Mouse (Mus musculus): ENCODE measurements around the gene Adra1d. TPM values are rescaled to one million over a fixed set of nuclear protein-coding genes. Genes with fewer than 3 reads are reported as not detected.
A peak's percentile ranks its signal among the peaks of the same experiment; 100 is the strongest.

Gene Adra1d
- polyA plus RNA-seq (2015; fragmentation: Nextera tagmentation; extraction: Ambion mirVana) = 1.8 and 2.0 TPM in 2 replicates

DNA sequence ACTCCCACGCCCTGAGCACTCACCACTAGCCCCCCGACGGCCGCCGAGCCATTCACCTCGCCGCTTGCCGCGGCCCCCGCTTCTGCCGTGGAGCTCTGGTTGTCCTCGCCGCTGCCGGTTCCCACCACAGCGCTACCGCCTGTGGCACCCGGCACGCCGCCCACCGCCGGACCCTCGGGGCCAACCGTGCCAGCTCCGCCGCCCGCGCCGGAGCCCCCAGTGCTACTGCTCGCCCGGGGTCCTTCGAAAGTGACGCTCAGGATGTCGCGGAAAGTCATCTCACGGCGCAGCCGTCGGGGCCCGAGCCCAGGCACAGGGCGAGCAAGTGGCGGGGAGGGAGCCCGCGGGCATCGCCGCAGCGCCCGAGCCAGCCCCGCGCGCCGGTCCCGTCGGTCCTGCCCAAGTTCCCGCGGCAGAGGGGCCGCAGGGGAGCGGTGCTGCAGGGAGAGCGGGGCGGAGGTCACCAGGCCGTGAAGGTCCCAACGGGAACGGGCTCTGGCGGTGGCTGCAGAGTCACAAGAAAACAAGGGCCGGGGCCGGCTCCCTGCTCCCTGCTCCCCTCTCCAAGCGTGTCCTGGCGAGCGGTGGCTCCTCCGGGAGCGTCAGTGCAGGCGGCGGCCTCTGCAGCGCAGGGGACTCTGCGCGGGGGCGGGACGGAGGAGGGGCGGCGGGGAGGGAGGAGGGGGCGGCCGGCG, at the start of gene Adra1d:
Gene Adra1d (minus strand): TSS at position 393 of the 695 bp plus-strand sequence.
- H3K4me1 ChIP-seq (replicated peaks; ENCODE audit: control insufficient read depth, insufficient read depth, low read length) = peaks cover 2% of the 10 kb centered on the region; the same call in 1 of the 2 replicates
- peak within 1 kb of the TSS; percentile 73 for H3K4me2 ChIP-seq (ENCODE audit: low read depth, low read length)
- peaks cover 58% of the 10 kb centered on the region for H3K27me3 ChIP-seq (ENCODE audit: control insufficient read depth, insufficient read depth, low read depth, low read length)
- WGBS = 1% methylated on average over 55 of the region's 82 CpGs
- peak; percentile 77 for ATAC-seq (ENCODE audit: low read depth)
- no peak within 1 kb of the TSS for H3K27ac ChIP-seq (ENCODE audit: low read length)
- H3K4me3 ChIP-seq (ENCODE audit: low read length) = peak within 1 kb of the TSS; percentile 52
- peak within 1 kb of the TSS; percentile 58 for H3K9ac ChIP-seq (ENCODE audit: low read length)
- H3K36me3 ChIP-seq (ENCODE audit: control insufficient read depth, insufficient read depth, low read length) = no peaks in the 10 kb centered on the region
- no peaks in the 10 kb centered on the region for H3K9me3 ChIP-seq (ENCODE audit: control insufficient read depth, low read length)

DNA sequence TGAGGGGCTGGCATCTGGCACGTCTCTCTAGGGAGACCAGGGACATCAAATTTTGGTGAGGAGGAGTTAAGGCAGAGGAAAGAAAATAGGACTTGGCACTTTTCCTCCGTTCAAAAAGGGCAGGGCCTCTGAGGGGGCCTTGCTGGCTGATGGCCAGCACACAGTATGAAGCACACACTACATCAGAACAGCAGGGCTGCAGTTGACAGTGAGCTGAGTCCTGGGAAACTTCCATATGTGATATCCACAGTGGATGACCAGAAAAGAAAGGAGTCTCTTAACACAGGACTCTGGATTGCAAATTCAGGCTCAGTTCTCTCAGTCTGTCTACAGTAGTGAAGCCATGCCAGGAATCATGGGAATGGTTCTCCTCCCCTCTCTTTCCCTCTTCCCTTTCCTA, 39.8 kb upstream of the Adra1d start:
- H3K9me3 ChIP-seq (ENCODE audit: control insufficient read depth, low read length) = no peaks in the 10 kb centered on the region
- H3K36me3 ChIP-seq (ENCODE audit: control insufficient read depth, insufficient read depth, low read length) = no peaks in the 10 kb centered on the region
- WGBS = 15% methylated on average over 2 of the region's 2 CpGs
- H3K4me2 ChIP-seq (ENCODE audit: low read depth, low read length) = no peak overlapping the region
- ATAC-seq (ENCODE audit: low read depth) = peak; percentile 73
- no peaks in the 10 kb centered on the region for H3K27me3 ChIP-seq (ENCODE audit: control insufficient read depth, insufficient read depth, low read depth, low read length)
- H3K27ac ChIP-seq (ENCODE audit: low read length) = no peak overlapping the region
- no peak overlapping the region for H3K4me3 ChIP-seq (ENCODE audit: low read length)
- H3K4me1 ChIP-seq (replicated peaks; ENCODE audit: control insufficient read depth, insufficient read depth, low read length) = no peaks in the 10 kb centered on the region
- H3K9ac ChIP-seq (ENCODE audit: low read length) = no peak overlapping the region

DNA sequence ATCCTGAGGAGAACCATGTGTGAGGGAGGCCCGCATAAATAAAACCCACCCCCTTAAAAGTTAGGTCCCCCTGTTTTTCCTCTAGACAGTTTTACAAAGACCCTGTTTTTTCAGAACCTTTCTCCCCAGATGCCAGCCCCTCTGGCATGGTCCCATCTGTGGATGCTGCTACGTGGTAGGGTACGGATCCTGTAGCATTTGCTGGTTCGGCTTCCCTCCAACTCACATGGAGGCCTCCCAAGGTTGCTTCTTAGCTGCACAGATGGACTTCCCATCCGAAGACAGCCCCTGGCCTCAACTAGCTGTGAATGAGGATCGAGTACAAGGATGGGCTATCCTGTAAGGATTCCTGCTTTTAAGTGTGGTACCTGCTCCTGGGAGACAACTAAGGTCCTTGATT, 32.8 kb upstream of the Adra1d start:
- H3K36me3 ChIP-seq (ENCODE audit: control insufficient read depth, insufficient read depth, low read length) = no peaks in the 10 kb centered on the region
- no peak overlapping the region for H3K27ac ChIP-seq (ENCODE audit: low read length)
- no peaks in the 10 kb centered on the region for H3K4me1 ChIP-seq (replicated peaks; ENCODE audit: control insufficient read depth, insufficient read depth, low read length)
- no peak overlapping the region for H3K4me2 ChIP-seq (ENCODE audit: low read depth, low read length)
- no peak overlapping the region for H3K9ac ChIP-seq (ENCODE audit: low read length)
- H3K4me3 ChIP-seq (ENCODE audit: low read length) = no peak overlapping the region
- ATAC-seq (ENCODE audit: low read depth) = no peak
- H3K27me3 ChIP-seq (ENCODE audit: control insufficient read depth, insufficient read depth, low read depth, low read length) = no peaks in the 10 kb centered on the region
- H3K9me3 ChIP-seq (ENCODE audit: control insufficient read depth, low read length) = no peaks in the 10 kb centered on the region
- 86% methylated on average over 6 of the region's 6 CpGs for WGBS

DNA sequence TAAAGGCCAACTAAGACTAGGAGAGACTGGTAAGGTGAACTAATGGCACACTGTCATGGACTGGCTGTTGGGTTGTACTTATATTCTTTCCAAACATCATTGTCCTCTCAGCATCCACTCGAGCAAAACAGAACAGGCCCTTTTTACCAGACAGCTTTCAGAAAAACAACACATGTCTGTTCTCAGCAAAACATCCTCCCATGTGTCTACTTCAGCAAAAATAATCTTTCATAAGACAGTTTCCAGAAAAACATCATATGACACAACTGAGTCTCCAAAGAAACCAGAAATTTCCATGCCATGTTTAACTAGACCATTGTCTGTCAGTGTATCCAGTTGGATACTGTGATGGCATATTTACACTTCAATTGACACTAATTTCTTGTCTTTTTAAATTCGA, 25.4 kb upstream of the Adra1d start:
- no peaks in the 10 kb centered on the region for H3K36me3 ChIP-seq (ENCODE audit: control insufficient read depth, insufficient read depth, low read length)
- no peak overlapping the region for H3K4me2 ChIP-seq (ENCODE audit: low read depth, low read length)
- no peaks in the 10 kb centered on the region for H3K27me3 ChIP-seq (ENCODE audit: control insufficient read depth, insufficient read depth, low read depth, low read length)
- no peak for ATAC-seq (ENCODE audit: low read depth)
- no peaks in the 10 kb centered on the region for H3K4me1 ChIP-seq (replicated peaks; ENCODE audit: control insufficient read depth, insufficient read depth, low read length)
- H3K9me3 ChIP-seq (ENCODE audit: control insufficient read depth, low read length) = 0 out of 2 replicates have a peak, but pooled peaks cover 2% of the 10 kb centered on the region
- H3K27ac ChIP-seq (ENCODE audit: low read length) = no peak overlapping the region
- 62% methylated on average over 2 of the region's 2 CpGs for WGBS
- H3K4me3 ChIP-seq (ENCODE audit: low read length) = no peak overlapping the region
- no peak overlapping the region for H3K9ac ChIP-seq (ENCODE audit: low read length)

DNA sequence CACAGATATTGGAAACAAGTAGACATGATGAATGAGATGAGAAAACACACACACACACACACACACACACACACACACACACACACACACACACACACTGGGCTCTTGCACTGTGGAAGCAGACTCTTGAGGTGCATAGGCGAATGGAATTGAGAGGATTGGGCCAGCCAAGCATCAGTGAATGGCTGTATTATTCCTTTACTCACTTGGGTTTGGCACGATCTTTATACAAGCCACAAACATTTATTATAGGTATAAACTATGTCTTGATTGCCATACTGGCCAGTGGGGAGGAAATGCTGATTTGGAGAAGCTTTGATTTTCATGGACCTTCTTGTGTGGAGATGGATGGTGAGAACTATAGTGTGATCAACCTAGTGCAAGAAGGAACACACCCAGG, 19.4 kb upstream of the Adra1d start:
- 0 out of 2 replicates have a peak, but pooled peaks cover under 1% of the 10 kb centered on the region for H3K9me3 ChIP-seq (ENCODE audit: control insufficient read depth, low read length)
- H3K4me3 ChIP-seq (ENCODE audit: low read length) = no peak overlapping the region
- no peaks in the 10 kb centered on the region for H3K27me3 ChIP-seq (ENCODE audit: control insufficient read depth, insufficient read depth, low read depth, low read length)
- no peak overlapping the region for H3K27ac ChIP-seq (ENCODE audit: low read length)
- ATAC-seq (ENCODE audit: low read depth) = no peak
- no peaks in the 10 kb centered on the region for H3K36me3 ChIP-seq (ENCODE audit: control insufficient read depth, insufficient read depth, low read length)
- WGBS = 75% methylated on average over 2 of the region's 2 CpGs
- H3K4me2 ChIP-seq (ENCODE audit: low read depth, low read length) = no peak overlapping the region
- no peak overlapping the region for H3K9ac ChIP-seq (ENCODE audit: low read length)
- H3K4me1 ChIP-seq (replicated peaks; ENCODE audit: control insufficient read depth, insufficient read depth, low read length) = no peaks in the 10 kb centered on the region

DNA sequence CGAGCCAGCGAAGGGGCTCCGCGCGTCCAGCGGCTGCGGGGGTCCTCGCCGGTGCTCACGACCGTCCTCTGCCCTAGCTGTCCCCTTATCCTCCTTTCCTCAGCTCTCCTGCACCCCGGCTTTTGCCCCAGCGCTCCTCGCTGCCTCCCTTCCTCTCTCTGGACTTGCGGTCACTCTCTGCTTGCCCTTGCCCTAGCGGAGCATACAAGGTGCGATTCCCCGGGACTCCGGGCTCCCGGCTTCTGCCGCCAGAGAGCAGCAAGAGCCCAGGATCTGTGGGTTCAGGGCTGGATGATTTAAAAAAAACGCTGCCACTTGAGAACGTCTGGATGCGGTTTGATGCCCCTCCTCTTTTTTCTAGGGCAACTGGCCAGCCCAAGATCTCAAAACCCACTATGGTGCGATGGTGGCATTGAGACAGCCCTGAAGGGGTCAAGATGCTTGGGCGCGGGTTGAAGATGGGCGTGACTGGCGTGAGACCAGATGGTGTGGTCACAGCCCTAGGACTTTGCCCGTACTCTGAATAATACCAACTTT, 571 bp upstream of the Adra1d start:
- WGBS = 1% methylated on average over 19 of the region's 30 CpGs
- H3K4me1 ChIP-seq (replicated peaks; ENCODE audit: control insufficient read depth, insufficient read depth, low read length) = peaks cover 2% of the 10 kb centered on the region; the same call in 1 of the 2 replicates
- H3K27me3 ChIP-seq (ENCODE audit: control insufficient read depth, insufficient read depth, low read depth, low read length) = peaks cover 58% of the 10 kb centered on the region
- peak; percentile 90 for ATAC-seq (ENCODE audit: low read depth)
- no peaks in the 10 kb centered on the region for H3K36me3 ChIP-seq (ENCODE audit: control insufficient read depth, insufficient read depth, low read length)
- no peak overlapping the region for H3K27ac ChIP-seq (ENCODE audit: low read length)
- H3K4me2 ChIP-seq (ENCODE audit: low read depth, low read length) = peak overlapping the region; percentile 73
- H3K9me3 ChIP-seq (ENCODE audit: control insufficient read depth, low read length) = no peaks in the 10 kb centered on the region
- peak overlapping the region; percentile 52 for H3K4me3 ChIP-seq (ENCODE audit: low read length)
- H3K9ac ChIP-seq (ENCODE audit: low read length) = peak overlapping the region; percentile 58

DNA sequence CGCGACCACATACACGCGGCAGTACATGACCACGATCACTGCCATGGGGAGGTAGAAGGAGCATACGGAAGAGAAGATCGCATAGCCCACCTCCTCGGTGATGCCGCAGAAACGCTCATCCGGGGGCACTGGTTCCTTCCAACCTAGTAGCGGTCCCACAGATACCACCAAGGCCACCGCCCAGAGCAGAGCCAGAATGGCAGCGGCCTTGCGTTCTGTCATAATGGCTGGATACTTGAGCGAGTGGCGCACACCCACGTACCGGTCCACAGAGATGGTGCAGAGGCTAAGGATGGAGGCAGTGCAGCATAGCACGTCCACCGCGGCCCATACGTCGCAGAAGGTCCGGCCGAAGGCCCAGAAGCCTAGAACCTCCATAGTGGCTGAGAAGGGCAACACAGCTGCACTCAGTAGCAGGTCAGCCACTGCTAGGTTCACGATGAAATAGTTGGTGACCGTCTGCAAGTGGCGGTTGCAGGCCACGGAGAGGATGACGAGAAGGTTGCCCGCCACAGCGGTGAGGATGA, 676 bp downstream of the Adra1d start:
- Histone ChIP-seq H3K9ac (ENCODE audit: low read length) (peak overlapping the region; percentile 58), H3K4me3 (ENCODE audit: low read length) (peak overlapping the region; percentile 52), H3K27me3 (ENCODE audit: control insufficient read depth, insufficient read depth, low read depth, low read length) (peaks cover 58% of the 10 kb centered on the region), H3K36me3 (ENCODE audit: control insufficient read depth, insufficient read depth, low read length) (no peaks in the 10 kb centered on the region), H3K27ac (ENCODE audit: low read length) (no peak overlapping the region), H3K4me1 (replicated peaks; ENCODE audit: control insufficient read depth, insufficient read depth, low read length) (peaks cover 2% of the 10 kb centered on the region; the same call in 1 of the 2 replicates), H3K9me3 (ENCODE audit: control insufficient read depth, low read length) (no peaks in the 10 kb centered on the region), H3K4me2 (ENCODE audit: low read depth, low read length) (peak overlapping the region; percentile 73)
- 6% methylated on average over 33 of the region's 33 CpGs for WGBS
- no peak for ATAC-seq (ENCODE audit: low read depth)

DNA sequence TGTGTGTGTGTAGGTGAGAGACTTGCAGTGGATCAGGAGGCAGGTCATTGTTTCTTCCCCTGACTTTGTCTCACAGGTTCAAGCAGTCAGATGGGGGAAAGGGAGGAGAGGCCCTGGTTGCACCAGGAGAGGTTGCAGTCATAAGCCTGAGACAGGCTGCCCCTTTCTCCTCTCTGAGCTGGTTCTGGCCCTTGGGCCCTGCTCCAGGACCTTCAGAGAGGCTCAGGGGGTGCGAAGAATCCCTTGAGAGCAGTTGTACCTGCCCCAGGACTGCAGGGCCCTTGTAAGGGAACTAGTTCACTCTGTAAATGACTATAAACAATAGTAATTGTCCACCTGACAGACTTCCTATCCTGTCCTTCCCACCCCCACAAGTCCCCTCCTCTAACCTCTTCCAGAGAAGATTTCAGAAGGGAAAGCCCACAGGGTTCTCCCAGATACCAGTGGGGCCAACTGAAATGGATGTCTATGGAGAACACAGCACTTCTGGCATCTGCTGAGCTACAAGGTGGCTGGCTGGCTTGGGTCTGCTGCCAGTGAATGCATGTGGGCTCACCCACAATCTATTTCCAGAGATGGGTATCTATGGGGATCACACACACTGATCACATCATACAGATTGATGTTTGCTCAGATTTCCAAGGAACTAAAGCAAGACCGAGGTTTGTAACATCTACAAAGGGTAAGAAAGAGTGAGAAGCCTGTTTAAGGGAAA, 1.7 kb downstream of the Adra1d start:
- Histone ChIP-seq H3K27me3 (ENCODE audit: control insufficient read depth, insufficient read depth, low read depth, low read length) (peaks cover 55% of the 10 kb centered on the region), H3K9me3 (ENCODE audit: control insufficient read depth, low read length) (no peaks in the 10 kb centered on the region), H3K27ac (ENCODE audit: low read length) (no peak overlapping the region), H3K4me2 (ENCODE audit: low read depth, low read length) (peak overlapping the region; percentile 16; the same call in 1 of the 2 replicates), H3K36me3 (ENCODE audit: control insufficient read depth, insufficient read depth, low read length) (no peaks in the 10 kb centered on the region), H3K4me3 (ENCODE audit: low read length) (peak overlapping the region; percentile 52), H3K4me1 (replicated peaks; ENCODE audit: control insufficient read depth, insufficient read depth, low read length) (peaks cover 2% of the 10 kb centered on the region; the same call in 1 of the 2 replicates), H3K9ac (ENCODE audit: low read length) (0 out of 2 replicates have a peak overlapping the region, but pooled peaks have one; percentile 58)
- ATAC-seq (ENCODE audit: low read depth) = no peak
- WGBS = 40% methylated on average over 2 of the region's 2 CpGs

DNA sequence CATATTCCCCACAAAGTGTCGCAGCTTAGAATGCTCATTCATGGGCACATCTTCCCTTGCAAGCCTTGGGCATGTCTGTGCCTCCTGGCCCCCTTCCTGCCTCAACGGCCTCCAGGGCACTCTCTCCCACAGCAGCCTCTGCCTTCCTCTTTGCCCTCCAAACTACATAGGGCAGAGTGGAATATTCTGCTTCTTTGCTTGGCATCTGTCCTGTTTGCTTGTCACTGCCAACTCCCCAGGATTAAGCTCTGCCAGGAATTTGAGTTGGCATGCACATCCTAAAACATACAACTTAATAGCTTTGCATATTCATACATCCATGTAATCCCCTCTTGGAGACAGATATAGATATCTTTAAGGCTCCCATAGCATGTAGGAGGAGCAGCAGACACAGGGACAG, 4.2 kb downstream of the Adra1d start:
- no peak overlapping the region for H3K27ac ChIP-seq (ENCODE audit: low read length)
- 68% methylated on average over 2 of the region's 2 CpGs for WGBS
- H3K9me3 ChIP-seq (ENCODE audit: control insufficient read depth, low read length) = no peaks in the 10 kb centered on the region
- H3K27me3 ChIP-seq (ENCODE audit: control insufficient read depth, insufficient read depth, low read depth, low read length) = peaks cover 45% of the 10 kb centered on the region
- no peak overlapping the region for H3K4me3 ChIP-seq (ENCODE audit: low read length)
- H3K4me2 ChIP-seq (ENCODE audit: low read depth, low read length) = no peak overlapping the region; the same call in 1 of the 2 replicates
- no peak for ATAC-seq (ENCODE audit: low read depth)
- H3K4me1 ChIP-seq (replicated peaks; ENCODE audit: control insufficient read depth, insufficient read depth, low read length) = peaks cover 2% of the 10 kb centered on the region; the same call in 1 of the 2 replicates
- H3K9ac ChIP-seq (ENCODE audit: low read length) = no peak overlapping the region
- no peaks in the 10 kb centered on the region for H3K36me3 ChIP-seq (ENCODE audit: control insufficient read depth, insufficient read depth, low read length)

Data from lung, embryonic 16.5 days (tissue).